Mouse (Mus musculus): ENCODE results near the gene Limch1.

GRCm38 (mm10) chr5:66730621-66731301 lies 14.9 kb upstream of the Limch1 start:
- 0 out of 2 replicates have a peak, but pooled peaks have one; percentile 23 for TF ChIP-seq CTCF (IDR thresholded peaks at IDR 0.05; ENCODE audit: low read depth)
- TF ChIP-seq EP300 (optimal IDR thresholded peaks at IDR 0.05), result no peak

Data from stomach, postnatal 0 days (tissue).